Mouse (Mus musculus): ENCODE data around the gene Hmcn2.

Hmcn2 gene

DNA sequence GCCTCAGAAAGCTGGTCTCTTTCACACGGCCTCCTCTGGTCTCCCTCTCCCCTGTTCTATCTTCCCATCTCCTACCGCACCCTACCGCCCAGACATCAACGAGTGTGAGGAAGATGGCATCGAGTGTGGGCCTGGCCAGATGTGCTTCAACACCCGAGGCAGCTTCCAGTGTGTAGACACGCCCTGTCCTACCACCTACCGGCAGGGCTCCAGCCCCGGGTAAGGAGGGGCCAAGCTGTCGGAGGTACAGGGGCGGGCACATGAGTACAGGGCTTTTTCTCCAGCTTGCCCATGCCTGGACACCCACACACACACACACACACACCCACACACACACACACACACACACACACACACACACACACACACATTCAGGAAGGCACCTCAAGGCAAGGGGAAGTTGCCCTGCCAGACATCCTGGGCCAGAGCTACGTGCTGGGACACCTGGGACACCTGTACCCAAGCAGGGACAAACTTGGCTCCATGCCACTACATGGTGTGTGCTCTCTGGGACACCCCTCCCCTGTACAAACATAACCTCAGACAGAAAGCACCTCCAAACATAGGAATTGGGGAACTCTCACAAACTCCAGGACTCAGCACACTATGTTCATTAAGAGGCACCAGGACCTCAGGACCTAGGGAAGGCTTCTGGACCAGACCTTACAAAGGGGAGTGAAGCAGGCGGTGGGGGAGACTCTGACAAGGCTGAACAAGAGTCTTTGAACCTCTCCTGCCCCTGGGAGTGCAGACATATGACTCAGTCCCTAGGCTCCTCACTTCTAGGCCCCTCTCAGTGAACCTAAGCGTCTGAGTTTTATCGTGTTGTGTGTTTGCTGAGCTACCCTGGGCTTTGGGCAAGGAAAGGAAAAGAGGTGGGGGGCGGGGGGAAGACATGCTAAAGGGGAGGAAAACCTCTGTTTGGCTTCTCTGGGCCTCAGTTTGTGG is 145.0 kb downstream of the Hmcn2 start:
- DNase-seq (ENCODE audit: low spot score), result no peak

DNA sequence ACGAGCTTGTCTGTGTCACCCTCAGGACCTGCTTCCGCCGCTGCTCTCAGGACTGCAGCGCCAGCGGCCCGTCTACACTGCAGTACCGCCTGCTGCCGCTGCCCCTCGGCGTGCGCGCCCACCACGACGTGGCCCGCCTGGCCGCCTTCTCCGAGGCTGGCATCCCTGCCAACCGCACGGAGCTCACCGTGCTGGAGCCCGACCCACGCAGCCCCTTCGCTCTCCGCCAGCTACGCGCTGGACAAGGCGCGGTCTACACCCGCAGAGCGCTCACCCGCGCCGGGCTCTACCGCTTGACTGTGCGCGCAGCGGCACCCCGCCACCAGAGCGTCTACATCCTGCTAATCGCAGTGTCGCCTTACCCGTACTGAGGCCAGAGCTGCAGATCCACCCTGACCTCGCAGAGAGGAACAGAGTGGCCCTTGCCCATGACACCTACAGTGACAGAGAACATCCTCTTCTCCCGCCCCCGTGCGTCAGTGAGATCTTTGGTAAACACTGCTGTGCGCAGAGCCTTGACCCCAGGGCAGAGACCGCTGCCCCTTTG is 145.9 kb downstream of the Hmcn2 start:
- DNase-seq (ENCODE audit: low spot score), result no peak

DNA sequence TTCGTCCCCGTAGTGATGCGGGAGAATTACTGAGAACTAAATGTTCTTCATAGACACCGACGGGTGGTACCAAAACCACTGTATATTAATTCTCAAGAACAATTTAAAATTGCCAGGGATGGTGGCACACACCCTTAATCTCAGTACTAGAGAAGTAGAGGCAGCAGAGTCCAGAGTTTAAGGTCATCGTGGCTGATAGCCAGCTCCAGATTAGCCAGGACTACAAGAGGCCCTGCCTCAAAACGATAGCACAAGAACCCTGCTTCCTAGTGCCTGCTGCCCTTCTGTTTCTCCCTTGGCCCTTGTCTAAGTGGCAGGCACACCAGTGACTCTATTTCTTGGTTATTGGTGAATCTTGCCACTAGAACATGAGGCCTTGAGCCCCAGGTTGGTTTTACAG is 146.7 kb downstream of the Hmcn2 start:
- no peak for DNase-seq (ENCODE audit: low spot score)

DNA sequence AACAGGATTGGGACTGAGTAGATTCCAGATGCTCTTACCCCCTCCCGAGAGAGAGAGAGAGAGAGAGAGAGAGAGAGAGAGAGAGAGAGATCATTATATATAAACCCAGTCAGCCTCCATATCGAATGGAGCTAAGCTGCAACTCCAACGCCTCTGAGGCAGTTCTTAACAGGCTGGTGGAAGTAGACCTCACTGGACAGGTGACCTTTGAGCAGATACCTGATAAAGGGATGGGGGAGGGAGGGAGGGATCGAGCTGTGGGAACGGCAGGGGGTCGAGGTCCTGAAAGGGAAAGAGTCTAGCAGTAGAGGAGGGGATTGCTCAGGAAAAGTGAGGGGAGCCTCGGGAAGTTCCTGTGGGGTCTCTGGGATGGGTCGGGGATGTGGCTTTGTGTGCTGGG is 147.8 kb downstream of the Hmcn2 start:
- DNase-seq (ENCODE audit: low spot score), result no peak

DNA sequence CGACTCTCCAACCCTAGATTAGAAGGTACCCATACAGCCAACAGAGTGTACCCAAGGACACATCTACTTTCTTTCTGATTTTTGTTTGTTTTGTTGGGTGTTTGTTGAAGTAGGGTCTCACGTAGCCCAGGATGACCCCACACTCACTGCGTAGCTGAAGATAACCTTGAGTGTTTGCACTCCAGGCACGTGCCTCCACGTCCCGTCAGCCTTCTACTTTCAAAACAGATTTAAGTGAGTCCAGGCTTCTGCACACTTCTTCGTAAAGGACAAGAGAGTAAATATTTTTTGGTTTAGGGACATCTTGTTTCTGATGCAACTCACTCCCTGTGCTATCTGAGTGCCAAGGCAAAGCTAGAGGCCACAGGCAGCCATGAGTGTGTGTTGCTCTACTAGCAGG is 149.0 kb downstream of the Hmcn2 start:
- DNase-seq (ENCODE audit: low spot score), result no peak

DNA sequence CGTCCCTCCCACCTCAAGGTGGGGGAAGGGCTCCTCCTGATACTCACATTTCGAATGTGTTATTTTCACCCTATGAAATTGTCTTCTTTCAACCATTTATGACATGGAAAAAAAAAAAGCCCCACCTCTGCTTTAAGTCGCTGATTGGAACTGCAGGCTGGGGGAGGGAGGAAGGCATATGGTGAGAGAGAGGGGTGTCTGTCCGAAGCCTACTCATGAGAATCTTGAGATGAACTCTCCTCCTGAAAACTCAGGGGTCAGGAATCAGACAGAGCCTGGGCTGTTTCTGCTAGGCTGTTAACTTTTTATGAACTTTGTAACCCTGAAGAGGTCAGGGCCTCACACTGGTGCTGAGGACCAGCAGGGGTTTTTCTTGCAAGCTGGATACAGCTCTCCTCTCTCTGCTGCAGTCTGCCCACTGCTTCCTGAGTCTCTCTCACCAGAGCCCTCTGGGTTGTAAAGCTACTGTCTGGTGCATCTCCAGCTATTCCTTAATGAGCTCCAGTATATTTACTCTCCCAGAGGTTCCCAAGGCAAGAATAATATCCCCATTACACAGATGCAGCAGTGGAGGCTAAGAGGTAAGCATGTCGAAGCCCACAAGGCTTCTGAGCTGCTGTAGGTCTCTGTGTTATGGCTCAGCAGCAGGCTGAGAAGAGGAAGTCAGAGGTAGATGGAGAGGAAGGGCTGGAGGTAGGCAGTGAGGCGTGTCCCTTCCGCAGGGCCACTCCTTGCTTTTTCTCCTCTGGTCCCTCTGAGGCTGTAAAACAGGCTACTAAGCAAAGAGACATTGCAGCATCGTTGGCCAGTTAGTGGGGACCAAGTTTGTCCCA is 149.7 kb downstream of the Hmcn2 start:
- DNase-seq (ENCODE audit: low spot score), result no peak

DNA sequence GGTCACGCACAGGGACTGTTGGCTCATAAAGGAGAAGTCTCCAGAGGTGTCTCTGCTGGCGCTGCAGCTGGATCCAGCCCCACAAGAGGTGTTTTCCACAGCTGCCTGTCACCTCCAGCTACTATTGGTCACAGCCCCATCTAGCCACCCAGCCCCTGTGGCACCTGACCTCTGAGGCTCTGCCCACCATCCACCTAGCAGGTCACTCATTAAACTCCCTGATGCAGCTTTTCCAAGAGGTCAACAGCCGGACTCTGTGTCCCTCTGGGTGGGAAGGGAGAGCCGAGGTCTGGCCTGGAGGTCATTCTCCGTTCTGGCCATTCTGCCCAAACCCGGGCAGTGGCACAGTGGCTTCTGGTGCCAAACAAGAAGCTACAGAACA is 150.3 kb downstream of the Hmcn2 start:
- DNase-seq (ENCODE audit: low spot score), result no peak

DNA sequence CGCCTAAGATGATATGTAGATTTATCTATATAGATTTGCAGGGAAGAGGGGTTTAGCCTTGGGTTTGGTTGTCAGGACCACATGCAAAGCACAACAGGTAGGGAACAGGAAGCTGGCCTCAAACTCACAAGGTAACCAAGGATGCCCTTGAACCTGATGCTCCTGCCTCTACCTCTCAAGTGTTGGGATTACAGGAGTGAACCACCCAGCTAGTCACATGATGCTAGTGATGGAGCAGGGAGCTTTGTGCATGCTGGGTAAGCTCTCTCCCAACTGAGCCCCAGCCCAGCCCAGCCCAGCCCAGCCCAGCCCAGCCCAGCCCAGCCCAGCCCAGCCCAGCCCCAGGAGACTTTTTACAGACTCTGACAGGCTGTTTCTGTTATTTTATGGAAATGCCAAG is 153.2 kb downstream of the Hmcn2 start:
- no peak for DNase-seq (ENCODE audit: low spot score)

DNA sequence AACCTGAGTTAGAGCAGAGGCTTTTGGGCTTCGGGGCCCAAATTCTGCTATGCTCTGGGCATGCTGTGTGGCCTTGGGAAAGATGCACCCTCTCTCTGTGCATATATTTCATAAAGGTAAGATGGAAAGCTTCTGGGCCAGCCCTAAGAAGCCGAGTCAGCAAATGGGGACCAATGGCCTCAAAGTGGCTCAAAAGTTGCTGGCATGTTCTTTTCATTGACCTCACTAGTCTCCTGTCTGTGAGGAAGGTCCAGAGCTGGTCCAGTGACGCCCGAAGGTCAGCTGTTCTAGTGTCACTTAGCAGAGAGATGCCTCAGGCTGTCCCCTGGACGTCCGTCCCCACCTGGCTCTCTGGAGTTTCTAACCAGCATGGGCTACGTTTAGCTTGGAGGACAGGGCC is 154.6 kb downstream of the Hmcn2 start:
- DNase-seq (ENCODE audit: low spot score), result no peak

DNA sequence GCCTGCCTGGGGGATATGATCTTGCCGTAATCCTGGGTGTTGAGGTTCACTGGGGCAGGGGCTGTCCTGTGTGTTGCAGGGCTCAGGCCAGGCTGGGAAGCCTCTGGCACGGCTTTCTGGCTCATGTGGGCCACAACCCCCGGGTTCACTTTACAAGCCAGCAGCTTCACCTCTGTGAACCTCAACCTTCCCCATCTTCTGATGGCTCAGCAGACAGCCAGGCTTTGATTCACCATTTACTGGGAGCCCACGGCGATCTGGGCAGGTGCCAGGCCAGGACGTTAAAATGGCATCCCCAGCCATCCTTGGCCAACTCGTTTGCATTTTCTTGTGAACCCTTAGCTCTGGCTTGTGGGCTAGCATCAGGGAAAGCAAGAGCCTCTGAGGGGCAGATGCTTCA is 155.3 kb downstream of the Hmcn2 start:
- DNase-seq (ENCODE audit: low spot score), result no peak

DNA sequence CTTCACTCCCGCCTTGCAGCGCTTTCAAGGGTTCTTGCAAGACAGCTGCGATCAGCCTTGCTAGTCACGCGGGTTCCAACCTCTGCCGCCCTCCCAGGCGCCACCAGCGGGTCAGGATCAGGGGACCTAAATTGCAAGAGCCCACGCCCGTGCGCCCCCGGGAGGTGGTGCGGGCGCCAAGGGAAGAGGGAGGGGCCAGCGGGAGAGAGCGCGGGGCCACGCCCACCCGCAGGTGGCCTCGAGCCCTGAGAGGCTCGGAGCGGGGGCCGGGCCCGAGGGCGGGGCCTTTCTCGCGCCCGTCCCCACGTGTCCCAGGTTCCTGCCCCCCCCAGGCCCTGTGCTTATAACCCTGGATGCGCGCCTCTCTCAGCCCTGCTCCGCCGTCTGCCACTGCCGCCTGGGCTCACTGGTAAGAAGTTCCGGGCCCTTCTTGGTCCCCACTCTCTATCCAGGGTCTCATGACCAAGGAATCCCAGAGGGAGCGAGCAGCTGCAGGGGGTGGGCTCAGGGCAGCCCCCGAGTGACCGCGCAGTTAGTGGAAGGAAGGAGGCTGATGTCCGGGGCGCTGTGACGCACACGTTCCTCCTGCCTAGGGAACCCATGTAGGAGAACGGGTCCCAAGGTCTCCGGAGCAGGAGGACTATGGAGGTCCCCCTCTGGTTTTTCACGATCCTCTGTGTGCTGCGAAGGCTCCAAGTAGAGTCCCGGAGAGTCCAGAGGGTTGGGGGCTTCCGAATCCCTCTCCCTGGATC is 155.9 kb downstream of the Hmcn2 start, which contains the start of gene Ass1:
Gene Ass1 (plus strand): TSS at position 277 of the 752 bp plus-strand sequence.
- DNase-seq (ENCODE audit: low spot score), result peak; percentile 36

DNA sequence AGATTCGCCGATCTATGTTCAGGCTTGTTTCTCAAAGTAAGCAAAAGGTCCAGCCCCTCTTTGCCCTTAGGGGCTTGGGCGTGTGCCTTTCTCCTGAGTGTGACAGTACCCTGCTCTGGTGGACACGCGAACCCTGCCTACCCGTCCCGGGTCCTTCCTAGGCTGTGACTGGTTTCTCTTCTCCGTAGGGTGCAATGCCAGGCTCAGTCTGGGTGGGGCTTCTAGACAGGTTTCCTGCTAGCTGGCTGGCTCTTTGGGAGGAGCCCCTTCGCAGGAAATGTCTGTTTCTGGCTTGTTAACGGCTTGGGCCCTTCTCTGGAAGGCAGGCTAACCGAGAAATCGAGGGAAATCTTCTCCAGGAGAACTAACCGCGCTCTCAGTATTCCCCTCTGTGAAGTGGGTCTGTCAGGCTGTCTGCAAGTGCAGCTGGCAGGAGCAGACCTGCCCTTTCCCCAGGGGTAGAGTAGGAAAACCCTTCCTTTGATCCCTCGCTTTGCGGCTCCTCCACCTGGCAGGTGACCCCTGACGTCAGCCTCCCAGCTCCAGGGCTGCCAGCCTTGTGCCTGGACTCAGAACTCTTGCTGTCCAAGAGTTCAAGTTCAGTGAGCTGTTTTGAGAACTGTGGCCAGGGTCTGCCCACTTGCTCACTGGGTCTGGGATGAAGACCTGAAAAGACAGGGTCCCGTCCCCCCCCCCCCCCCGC is 156.6 kb downstream of the Hmcn2 start:
- DNase-seq (ENCODE audit: low spot score), result no peak

DNA sequence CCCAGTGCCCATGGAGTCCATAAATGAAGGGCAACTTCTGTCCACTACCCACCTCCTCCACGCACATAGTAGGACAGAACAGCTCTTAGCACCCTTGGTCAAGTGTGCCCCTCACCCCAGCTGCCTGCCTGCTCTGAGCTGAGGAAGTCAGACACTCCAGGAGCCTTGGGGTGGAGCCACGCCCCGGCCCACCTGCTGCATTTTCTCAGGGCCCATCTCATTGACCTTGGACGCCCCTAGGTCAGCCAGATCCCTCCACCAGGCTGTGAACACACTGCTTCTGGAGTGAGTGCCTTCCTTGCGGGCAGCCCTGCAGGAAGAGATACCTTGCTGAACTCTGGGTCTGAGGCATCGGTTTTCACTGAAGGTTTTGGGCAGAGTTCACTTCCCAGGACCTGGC is 157.4 kb downstream of the Hmcn2 start:
- DNase-seq (ENCODE audit: low spot score), result no peak

DNA sequence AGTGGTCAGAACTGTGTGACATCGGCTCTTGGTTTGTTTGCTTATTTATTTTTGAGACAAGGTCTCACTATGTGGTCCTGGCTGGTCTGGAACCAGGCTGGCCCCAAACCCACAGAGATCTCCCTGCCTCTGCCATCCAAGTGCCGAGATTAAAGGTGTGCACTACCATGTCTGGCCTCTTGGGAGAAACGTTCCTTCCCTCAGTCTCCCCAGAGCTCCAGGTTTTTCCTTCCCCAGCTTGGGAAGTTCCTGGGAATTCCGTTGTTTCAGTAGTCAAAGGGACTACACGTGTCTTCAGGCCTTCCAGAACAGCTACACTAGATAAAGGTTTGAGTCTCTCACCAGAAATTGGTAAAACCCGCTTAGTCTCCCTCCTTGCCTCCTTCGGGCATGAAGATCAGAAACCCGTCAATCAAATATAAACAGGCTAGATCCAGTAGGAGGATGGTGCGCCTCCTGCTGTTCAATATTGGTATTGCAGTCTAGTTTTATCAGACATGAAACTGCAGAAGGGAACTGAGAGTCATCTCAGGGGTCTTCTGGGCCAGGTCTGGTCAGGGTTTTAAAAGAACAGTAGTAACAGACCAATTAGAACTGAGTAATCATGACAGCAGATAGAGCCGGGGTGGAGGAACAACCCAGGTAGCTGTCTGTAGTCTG is 158.3 kb downstream of the Hmcn2 start:
- no peak for DNase-seq (ENCODE audit: low spot score)

DNA sequence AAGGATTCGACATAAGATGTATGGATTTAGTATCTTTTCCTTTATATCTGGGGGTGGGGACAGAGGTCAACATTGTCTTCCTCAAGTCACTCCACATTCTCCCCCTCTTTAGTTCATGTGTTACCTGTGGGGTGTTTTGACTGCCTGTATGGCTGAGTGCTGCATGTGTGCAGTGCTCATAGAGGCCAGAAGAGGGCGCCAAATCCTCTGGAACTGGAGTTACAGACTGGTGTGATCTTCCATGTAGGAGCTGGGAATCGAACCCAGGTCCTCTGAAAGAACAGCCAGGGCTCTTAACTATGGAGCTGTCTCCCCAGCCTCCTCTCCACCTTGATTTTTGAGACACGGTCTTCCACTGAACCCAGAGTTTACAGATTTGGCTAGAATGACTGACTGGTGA is 159.7 kb downstream of the Hmcn2 start:
- no peak for DNase-seq (ENCODE audit: low spot score)

DNA sequence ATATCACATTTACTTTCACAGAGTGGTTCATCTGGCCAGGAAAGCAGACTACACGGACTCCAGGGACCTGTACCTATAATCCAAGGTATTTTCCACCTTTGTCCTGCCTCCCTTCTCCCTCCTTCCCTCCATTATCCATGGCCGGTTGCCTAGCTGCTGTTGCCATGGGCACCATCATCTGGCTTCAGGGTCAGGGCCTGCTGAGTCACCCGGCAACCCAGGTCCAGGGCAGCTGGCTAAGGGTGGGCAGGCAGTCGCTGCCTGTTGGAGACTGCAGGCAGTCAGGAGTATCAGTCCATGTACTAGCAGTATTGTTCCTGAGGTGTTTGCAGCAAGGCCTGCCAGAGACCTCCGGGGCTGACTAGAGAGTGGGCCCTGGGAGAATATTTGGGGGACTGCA is 160.5 kb downstream of the Hmcn2 start:
- DNase-seq (ENCODE audit: low spot score), result no peak

DNA sequence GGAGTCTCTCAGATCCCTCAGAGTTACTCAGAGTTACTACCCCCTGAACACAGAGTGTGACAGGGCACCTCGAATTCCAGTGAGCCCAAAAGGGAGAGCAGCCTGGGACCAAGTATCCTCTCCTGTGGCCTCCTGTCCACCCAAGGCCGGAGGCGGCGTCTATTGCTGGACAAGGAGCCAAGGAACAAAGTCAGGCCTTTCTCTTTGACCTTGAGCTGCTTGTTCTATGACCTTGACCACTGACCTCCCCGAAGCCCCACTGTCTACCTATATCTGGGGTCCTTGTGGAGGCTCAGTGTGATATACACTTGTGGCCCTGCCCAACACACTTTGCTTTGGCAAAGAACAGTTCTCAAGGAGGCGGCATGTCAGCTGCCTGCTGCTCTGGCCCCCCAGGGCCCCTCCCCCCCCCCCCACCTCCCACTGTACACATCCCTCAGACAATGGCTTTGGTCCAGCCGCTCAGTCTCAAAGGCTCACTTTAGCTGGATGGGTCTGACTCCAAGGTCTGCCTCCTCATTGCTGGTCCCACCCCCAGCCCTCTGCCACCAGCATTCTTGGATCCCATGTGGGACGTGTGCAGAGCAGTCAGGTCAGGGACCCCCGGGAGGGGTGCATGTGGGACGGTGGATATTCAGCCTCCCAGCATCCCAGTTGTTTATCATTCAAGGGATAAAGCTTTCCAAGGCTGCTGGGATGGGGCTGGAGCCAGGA is 162.0 kb downstream of the Hmcn2 start:
- DNase-seq (ENCODE audit: low spot score), result no peak

DNA sequence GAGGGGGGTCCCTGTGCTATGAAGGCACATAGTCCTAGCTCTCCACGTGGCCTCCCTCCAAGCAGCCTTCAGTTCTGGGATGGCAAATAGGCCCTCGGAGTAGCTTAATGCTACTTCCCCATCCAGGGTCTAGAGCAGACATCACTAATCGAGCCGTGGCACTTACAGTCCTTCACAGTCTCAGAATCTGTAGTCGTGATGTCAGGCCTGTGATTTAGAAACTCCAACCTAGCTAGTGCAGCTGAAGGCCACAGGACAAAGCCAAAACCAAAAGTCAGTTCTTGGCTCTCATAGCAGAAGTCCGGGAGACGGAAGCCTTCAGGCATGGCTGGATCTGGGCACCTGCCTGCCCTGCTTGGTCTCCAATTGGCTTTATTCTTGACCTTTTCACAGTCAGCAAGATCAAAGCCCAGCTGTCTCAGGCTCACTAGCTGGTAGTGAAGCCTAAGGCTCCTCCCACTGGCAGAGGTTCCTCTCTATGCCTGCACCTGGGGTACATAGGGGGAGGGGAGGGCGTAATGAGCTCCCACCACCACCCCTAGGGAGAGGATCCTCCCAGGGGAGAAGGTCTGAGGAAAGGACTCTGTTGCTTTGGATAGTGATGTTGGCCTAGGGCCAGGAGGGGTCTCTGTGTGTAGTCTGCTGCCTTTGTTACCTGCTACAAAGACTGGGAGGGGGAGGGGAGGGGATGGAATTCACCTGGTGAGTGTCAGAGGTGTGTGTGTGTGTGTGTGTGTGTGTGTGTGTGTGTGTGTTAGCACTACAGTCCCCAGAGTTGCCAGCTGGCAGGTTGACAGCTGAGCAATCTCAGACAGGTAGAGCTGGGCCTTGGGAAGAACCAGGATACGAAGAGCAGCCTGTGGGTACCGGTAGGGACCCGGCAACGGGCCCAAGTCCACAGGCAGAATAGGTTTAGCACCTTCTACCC is 163.3 kb downstream of the Hmcn2 start:
- no peak for DNase-seq (ENCODE audit: low spot score)

DNA sequence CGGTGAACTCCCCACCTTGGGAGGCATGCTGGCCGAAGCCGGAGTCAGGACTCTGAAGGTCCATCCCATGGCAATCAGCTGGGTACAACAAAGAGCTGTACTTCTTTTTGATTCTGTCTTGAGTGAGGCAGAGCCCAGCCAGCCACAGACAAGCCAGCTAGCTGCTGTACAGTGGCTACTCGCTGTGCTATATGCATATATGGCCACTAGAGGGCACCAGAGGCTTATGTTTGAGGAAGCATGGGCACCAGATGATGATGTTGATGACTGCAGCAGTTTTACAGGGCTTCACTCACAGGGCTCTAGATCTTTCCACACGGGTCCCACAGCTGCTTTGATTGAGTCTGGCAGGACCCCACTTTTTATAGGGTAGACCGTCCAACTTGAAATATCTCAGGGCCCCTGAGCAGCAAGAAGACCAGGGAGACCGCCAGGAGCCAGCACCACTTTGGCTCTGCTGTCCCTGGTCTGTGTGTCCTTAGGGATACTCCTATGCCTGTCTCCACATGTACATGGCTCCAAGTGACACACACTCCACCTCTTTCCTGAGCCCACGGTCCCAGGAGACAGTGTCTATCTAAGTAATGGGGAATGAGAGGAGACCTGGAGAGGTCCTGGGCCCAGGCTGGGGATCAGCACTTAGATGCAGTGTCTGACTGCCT is 168.8 kb downstream of the Hmcn2 start:
- peak; percentile 48 for DNase-seq (ENCODE audit: low spot score)

All from urinary bladder, postnatal 10 days (tissue).